Mouse (Mus musculus) cerebellum, adult (tissue): Measurements from ENCODE around the gene Slc30a7.

ENCODE experiments used
- ATAC-seq: cut with Nextera tagmentation; 2 replicates; pipeline ENCODE4 v1.9.2; 2017; ENCODE audit warnings: mild to moderate bottlenecking, moderate library complexity, mixed read lengths; ENCODE audit not compliant: insufficient number of reproducible peaks, low FRiP score, low TSS enrichment

Gene Slc30a7

DNA sequence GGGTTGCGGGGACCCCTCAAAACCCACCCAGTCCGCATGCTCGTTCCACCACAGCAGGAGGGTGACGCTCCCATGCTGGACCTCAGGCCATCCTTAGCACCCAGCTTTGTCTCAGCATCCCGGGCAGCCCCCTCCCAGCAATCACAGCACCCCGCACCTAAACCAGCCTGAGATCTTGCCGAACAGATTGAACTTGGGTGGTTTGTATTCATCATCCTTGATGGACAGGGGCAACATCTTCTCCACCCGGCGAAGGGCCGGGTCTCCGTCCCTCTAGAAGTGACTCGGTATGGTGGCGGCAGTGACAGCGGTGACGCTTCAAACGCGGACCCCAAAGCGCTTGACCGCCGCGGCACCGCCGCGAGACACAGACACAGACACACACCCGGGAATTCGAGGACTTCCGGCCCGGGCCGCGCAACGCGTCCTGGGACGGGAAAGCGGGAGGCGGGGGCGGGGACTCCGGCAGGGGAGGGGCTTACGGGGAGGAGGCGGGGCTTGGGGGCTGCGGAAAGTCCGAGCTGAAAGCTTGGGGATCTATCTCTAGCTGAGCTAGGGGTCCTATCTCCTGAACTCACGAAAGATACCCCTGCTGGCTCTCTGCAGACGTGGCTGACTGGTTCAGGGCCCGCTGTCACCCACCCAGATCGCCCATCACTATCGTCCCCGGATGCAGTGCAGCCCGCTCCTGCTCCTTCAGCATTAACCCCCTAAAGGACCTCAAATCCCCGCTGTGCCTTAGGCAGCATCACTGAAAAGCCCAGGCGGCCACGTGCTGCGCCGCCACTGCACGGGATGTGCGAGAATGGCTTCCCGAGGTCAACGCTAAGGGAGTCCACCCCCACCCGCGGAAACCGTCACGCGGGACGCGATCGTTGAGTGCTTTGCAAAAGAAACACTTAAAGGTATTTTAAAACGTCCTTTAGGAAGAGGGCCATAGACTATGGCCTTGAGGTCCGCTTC is at the start of gene Slc30a7, which contains the start of gene Extl2:
Gene Slc30a7, minus strand, starts transcription at position 429 of the 963 bp plus-strand sequence.
Gene Extl2, plus strand, starts transcription at position 485 of the 963 bp plus-strand sequence.
- peak; percentile 65 for ATAC-seq

DNA sequence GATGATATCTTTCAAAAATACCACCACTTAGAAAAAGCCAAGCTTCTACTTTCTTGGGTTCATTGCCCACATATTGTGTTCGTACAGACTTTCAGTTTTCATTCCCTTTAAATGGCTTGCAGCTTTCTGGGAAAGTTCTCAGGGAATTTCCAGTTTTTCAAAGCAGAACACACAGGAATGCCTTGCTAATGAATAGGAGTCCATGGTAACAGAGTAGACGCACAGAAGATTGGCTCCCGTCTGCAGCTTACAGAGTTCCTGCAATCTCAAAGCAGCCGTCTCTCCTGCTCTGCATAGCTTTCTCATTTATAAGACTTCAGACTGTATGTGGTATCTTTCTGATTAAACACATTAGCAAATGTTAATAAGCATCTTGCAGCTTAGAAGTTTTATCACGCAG is 39.8 kb upstream of the Slc30a7 start:
- ATAC-seq, result no peak

DNA sequence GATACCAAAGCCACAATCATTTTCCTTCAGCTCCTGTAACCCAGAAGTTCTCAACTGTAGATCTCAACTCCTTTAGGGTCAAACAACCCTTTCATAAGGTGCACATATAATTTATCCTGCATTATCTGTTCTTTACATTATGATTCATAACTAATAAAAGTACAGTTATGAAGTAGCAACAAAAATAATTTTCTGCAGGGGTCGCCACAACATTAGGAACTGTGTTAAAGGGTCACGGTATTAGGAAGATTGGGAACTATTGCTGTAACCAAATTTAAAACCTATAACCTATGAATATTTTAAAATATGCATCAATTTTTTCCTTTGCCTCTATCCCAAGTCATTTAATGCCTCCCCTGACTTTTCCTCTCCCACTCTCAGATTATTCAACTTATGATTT is 38.8 kb upstream of the Slc30a7 start:
- no peak for ATAC-seq

DNA sequence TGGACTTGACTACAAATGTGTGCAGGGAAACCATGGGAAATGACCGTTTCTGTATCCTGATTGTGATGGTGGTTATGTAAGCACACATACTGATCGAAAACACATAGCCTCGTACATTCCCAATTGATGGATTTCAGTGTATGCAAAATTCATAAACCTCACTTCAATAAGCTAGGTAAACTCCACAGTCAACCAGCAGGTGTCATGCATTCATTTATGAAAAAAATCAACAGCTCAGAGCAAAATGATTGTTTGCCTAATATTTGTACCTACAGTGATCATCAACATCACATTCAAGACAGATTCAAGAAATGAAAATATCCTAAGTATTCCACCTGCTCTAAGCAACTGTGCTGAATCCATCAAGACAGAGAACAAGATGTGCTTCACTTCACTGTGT is 33.6 kb upstream of the Slc30a7 start:
- ATAC-seq, result no peak

DNA sequence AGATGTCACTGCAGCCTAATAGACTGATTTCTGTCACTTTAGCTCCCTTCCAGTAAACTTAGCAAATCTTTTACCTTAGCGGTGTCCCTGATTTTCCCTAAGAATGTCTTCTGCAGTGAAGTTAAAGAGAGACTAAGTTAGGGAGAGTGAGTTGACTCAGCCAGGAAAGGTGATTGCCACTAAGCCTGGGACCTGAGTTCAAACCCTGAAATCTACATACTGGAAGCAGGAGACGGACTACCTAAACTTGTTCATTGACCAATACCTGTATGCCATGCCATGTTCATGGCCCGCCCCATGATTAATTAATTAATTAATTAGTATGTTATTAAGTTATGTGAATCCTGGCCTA is 26.6 kb upstream of the Slc30a7 start:
- no peak for ATAC-seq

DNA sequence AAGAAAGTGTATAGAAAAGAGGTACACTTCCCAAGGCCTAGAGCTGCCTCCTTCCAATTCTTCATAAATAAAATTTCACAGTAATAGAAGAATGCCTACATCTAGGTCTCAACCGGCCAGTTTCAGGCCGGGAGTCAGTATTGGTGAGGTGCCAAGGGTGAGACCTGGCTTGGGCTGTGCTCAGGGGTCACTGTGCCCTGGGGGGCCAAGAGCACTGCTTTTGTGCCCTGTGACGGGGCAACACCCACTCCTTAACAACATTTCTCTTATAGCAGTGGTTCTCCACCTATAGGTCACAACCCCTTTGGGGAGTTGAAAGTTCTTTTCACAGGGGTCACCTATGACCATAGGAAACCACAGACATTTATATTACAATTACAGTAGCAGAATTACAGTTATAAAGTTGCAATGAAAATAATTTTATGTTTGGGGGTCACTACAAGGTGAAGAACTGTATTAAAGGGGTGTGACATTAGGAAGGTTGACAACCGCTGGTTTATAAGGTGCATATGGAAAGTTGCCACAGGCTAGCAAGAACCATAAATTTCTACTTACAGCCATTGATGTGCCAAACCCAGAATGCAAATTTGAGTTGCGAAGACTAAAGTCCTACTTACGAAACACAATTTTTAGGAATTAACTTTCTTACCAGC is 26.1 kb upstream of the Slc30a7 start:
- ATAC-seq, result no peak

DNA sequence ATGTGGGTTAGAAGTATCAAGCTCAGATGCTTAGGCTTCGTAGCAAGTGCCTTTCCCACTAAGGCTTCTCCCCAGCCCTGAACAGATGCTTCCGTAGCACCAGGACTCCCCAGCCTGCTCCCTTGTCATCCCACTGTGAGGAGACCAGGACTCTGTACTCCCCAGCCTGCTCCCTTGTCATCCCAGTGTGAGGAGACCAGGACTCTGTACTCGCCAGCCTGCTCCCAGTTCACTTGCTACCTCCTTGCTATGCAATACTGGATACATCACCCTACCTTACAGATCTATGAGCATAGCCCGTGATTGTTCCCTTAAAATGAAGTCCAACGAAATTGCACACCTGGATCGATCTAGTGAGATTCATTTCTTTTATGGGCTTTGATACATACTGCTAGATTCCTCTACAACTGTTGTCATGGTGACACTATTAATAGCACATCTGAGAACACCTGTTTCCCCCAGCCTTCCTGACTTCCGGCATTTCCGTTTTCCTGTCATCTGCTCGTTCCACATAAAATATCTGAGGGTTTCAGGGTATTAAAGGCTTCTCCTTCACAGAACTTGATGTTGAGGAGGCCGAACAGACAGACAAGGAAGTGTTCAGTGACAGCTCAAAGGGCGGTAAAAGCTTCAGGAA is 23.1 kb upstream of the Slc30a7 start:
- no peak for ATAC-seq

DNA sequence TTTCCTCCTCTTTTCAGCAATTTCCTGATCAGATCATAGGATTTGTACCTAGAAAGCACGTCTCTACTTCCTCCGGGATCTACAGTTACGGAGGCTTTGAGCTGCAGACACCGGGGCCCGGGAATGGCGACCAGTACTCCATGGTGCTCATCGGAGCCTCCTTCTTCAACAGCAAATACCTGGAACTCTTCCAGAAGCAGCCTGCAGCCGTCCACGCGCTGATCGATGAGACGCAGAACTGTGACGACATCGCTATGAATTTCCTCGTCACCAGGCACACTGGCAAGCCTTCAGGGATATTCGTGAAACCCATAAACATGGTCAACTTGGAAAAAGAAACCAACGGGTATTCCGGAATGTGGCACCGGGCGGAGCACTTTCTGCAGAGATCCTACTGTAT is 19.8 kb upstream of the Slc30a7 start:
- ATAC-seq, result no peak

DNA sequence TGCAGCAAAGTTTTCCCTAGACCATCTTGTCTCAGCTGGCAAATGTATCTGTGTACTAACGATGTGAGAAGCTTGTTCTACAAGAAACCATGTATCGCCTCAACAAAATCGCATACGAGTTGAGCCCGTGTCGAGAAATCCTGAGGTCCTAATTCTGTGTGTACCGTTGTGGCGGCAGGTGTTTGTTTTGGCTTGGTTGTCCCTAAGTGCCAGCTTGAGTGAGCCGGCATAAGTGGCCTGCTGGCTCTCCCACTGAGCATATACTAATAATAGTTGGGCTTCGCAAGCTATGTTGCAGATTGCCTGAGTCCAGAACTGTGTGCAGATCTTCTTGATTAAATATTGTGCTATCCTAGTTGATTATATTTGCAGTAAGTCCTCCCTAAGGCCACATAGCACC is 18.5 kb upstream of the Slc30a7 start:
- peak; percentile 87 for ATAC-seq

DNA sequence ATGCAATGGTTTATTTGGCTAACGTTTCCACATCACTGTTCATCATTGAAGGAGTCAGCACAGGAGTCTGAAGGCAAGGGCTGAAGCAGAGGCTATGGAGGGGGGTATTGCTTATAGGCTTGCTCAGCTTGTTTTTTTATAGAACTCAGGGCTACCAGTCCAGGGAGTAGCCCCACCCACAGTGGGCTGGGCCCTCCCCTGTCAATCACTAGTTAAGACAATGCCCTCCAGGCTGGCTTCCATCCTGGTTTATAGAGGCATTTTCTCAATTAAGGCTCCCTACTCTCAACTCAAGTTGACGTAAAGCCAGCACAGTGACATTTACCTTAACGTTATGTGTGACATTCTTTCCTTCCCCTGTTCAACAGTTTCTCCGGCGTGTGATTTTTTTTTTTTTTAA is 17.5 kb upstream of the Slc30a7 start:
- no peak; the same call in 1 of the 2 replicates for ATAC-seq

DNA sequence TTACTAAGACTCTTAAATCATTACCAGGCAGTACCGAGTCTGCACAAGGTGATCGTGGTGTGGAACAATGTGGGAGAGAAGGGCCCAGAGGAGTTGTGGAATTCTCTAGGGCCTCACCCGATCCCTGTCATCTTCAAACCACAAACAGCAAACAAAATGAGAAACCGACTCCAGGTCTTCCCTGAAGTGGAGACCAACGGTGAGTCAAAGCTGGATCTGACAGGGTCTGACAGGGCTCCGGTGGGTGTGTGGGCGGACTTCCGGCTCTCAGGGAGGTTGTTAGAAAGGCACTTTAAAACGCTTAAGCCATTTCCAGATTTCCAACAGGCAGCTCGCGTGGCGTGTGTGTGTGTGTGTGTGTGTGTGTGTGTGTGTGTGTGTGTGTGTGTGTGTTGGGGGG is 17.0 kb upstream of the Slc30a7 start:
- ATAC-seq, result no peak

DNA sequence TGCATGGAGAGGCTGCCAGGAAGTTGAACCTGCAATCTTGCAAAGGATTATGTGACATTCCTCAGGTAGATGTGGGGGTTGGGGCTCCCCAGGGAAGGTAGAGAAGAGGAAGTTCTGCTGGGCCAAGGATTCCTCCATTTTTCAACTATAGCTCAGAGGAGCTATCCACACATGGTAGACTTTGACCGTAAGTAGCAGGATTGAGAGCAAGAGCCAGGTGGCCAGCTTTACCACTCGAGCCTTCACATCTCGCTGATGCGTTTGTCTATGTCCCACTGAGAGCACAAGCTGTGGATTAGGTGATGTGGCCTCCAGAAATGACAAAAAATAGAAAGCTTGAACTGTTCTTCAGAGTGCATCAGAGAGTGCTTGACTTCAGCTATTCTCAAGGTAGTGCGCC is 11.9 kb upstream of the Slc30a7 start:
- ATAC-seq, result 0 out of 2 replicates have a peak, but pooled peaks have one; percentile 18

DNA sequence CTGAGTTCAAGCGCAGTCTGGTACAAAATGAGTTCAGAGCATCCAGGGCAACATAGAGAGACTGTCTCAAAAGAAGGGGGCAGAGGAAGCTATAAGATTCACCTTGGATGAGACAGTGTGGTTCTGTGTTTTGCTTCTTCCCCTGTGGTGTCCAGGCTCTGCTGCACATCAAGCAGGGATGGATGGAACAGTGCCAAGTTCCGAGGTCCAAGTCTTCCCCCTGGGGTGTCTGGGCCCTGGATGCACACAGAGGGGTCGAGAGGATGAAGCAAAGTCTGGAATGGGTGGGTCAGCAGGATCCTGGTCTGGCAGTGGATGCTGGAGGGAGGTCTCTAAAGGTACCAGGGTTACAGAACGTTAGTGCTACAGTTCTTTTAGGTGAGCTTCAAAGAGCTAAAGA is 11.4 kb upstream of the Slc30a7 start:
- no peak for ATAC-seq

DNA sequence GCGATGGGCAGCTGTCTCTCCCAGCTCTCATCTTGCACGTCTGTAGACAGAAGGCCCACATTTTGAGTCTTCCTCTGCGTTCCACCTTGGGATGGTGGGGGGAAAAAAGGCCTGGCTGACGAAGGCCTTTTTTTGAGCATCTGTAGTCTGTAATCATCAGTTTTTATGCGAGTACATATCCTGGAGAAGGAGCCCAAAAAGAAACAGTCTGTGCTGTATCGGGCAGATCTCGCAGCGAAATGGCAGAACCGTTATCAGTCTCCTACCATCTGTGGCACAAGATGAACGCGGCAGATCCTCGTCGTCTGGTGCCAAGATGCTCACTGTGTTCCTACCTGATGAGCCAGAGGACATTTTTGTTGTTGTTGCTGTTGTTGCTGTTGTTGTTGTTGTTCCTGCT is 8.9 kb upstream of the Slc30a7 start:
- ATAC-seq, result peak; percentile 65

DNA sequence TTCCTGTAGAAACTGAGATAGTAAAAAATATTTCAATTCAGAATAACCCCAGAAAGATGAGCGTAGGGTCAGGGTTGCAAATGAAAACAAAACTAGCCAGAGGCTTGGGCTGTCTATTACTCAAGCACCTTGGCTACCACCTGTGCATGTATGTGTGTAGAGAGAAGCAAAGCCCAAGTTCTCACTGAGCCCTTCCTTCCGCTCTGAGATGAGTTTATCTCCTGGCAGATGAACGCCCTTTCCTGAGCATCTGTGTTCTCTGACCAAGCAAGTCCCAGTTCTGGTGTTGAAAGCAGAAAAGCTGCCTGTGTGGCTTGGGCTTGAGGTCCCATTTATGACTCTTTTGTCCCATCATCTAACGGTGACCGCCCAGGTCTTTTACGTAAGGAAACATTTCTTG is 7.7 kb upstream of the Slc30a7 start:
- ATAC-seq, result no peak

DNA sequence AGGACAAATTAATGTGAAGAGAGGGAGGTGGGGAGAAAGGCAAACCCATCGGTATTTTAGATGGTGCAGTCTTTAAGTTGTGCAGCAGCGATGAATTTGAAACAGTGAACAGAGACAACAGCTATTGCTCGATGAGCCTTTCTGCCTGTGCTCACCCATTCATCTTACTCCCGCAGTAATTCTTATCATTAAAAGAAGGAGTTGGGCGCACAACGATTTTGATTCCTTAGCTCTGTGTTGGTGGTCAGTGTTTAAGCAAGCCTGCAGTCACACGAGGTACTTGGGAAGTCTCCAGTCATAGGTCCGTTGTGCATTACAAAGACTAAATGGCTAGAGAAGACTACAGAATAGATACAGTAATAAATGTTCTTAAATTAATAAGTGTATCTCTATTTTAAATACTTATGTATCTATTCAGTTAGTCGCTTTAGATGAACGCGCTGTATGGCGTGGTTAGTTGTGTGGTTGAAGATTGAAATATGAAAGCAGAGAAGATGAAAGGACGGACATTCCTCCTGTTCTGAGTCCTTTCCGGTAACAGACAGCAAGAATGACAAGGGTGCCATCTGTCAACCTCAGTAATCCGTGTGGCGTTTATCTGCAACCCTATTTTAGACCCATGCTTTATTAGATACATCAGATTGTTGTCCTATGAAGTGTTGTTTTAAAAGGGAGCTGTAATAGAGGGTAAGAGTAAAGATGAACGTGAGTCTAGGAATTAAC is 2.6 kb upstream of the Slc30a7 start:
- ATAC-seq, result no peak

DNA sequence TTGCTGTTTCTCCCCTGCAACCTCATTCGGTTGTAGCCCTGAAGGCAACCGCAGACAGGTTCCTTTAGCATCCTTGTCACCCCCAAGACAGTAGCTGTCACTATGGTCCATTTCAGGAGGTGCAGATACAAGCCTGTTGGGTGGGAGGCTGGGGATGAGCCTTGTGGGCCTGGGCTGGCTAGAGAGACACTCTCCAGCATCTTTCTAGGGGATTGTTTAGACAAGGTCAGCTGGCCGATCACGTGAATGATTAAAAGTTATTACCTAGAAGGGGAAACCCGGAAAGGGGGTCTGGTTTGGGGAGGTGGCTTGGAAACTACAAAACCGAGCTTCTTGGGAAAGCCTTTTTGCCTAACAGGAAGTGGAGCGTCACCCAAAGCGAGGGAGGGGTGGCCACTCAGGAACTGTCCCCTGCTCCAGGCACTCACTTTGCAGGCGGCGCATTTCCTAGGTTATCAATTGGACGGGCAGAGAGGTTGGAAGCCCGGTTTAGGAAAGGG is 785 bp upstream of the Slc30a7 start:
- peak; percentile 77 for ATAC-seq

DNA sequence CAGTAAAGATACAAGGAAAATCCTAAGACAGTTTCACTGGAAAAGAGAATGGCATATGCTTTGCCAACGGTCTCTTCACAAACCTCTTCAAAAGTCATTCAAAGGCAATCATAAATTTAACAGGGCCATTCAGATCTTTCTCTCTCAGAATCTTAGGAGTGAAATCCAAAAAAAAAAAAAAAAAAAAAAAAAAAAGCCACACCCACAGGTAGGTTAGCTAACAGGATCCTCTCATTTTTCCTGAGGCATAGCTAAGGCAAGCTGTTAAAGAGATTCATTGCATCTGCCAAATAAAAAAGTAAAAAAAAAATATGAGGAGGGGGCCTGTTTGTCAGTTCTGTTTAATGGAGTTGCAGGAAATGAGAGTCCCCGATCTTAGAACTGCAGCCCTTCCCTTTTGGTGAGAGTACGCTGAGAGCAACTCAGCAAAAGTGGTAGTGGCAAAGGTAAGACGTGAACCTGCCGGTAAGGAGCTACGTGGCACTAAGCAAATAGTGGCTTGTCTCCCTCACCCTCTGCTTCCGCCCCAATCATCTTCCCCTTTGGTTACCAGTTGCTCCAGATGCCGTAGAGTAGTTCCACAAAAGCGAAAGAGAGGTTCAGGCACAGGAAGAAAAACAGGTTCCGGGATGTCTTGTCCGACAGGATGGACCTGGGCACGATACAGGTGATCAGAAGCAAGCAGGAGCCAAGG is 775 bp downstream of the Slc30a7 start:
- ATAC-seq, result peak; percentile 2; the same call in 1 of the 2 replicates

DNA sequence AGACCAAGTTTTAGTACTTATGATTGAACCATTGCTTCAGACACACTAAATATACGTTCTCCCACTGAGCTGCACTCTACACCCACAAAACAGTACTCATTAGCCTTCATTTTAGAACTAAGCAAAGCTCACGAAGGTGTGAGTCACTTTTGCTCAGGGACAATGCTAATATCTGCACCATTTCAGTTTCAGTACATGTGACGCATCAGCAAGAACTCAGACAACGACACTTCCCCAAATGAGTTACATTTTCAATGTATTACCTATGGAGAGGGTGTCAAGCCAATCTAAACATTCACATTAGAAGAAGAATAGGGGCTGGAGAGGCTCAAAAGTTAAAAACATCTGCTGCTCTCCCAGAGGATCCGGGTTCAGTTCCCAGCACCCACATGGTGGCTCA is 10.3 kb downstream of the Slc30a7 start:
- no peak for ATAC-seq

DNA sequence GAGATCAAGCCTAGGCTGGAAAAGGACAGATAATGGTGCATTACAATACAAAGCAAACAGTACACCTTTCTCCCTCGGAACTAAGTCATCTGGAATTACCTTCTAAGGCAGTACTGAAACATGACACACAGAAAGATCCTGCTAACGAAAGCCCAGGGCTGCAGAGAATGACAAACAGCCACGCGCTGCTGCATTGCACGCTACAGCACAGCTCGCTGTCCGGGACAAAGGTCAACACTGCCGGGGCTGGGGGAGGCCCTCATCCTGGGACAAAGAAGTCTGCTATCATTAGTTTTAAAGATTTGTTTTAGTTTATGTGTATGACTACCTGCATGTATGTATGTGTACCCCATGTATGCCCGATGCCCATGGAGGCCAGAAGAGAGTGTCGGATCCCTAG is 14.2 kb downstream of the Slc30a7 start:
- no peak for ATAC-seq
